Comparison of ENCODE assay signal across 8 mouse cellular contexts in the genomic region with DNA sequence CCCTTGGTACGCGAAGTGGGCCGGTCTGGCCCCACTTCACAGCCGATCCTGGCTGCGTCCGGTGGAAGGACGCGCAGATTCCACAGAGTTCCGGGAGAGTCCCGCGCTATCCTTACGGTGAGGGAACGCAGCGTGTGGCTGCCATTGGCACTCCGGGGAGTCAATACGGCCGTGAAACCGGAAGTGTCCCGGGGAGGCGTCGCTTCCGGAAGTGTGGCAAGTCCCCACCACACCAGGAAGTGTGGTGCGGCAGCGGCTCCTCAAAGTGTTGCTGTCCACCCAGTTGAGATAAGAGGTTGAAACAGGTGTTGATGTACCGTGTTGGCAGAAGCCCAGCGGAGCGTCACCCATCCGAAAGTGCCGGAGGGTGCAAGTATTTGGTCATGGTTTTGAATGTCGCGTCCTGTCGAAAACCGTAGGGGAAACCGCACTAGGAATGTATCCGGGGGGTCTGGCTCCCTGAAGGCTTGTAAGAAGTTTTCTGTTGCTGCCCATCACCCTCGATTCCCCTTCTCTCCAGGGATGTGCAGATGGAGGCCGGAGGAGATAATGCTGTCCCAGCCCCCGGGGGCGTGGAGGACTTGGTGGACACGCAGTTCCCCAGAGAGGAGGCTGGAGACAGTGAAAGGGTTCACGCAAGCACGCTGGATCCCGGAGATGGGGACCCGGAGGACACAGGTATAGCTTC. TPM values are rescaled to one million over a fixed set of nuclear protein-coding genes. Genes with fewer than 3 reads are reported as not detected.
DNase-seq lines count a peak whose midpoint lies in the region; ATAC-seq and TF ChIP-seq lines count a peak whose summit lies in the region.

No protein-coding gene starts in this region.

- peak overlapping the region; percentile 77 for H3K9ac ChIP-seq in kidney, embryonic 16.5 days (replicated peaks; ENCODE audit: low read length)
- peak overlapping the region; percentile 77 for H3K9ac ChIP-seq in embryonic facial prominence, embryonic 13.5 days
- peak overlapping the region; percentile 68 for H3K9ac ChIP-seq in intestine, embryonic 15.5 days

- H3K27ac ChIP-seq in kidney, embryonic 16.5 days (ENCODE audit: low read length), result peak overlapping the region; percentile 92
- peak overlapping the region; percentile 90 for H3K27ac ChIP-seq in embryonic facial prominence, embryonic 13.5 days
- H3K27ac ChIP-seq in intestine, embryonic 15.5 days, result peak overlapping the region; percentile 98

- H3K9me3 ChIP-seq in kidney, embryonic 16.5 days (ENCODE audit: low read length), result no peaks in the 10 kb centered on the region
- no peaks in the 10 kb centered on the region for H3K9me3 ChIP-seq in G1E (replicated peaks)
- no peaks in the 10 kb centered on the region for H3K9me3 ChIP-seq in embryonic facial prominence, embryonic 13.5 days
- no peaks in the 10 kb centered on the region for H3K9me3 ChIP-seq in intestine, embryonic 15.5 days

- DNase-seq in kidney, adult 11 months, result no peak
- peak; percentile 86 for DNase-seq in G1E (ENCODE audit: low spot score)
- no peak for DNase-seq in cerebellum, postnatal 10 days
- DNase-seq in layer of hippocampus, postnatal 14 days (ENCODE audit: low spot score in 2 of 2), result no peak

- peak overlapping the region; percentile 64 for H3K4me3 ChIP-seq in kidney, embryonic 16.5 days (ENCODE audit: low read length)
- H3K4me3 ChIP-seq in G1E (ENCODE audit: low read depth, low read length), result peak overlapping the region; percentile 86
- peak overlapping the region; percentile 67 for H3K4me3 ChIP-seq in embryonic facial prominence, embryonic 13.5 days
- H3K4me3 ChIP-seq in intestine, embryonic 15.5 days (replicated peaks), result peak overlapping the region; percentile 69

- H3K36me3 ChIP-seq in kidney, embryonic 16.5 days (ENCODE audit: insufficient read depth, low read length), result peaks cover 24% of the 10 kb centered on the region
- peaks cover 36% of the 10 kb centered on the region for H3K36me3 ChIP-seq in G1E (replicated peaks)
- H3K36me3 ChIP-seq in embryonic facial prominence, embryonic 13.5 days, result peaks cover 29% of the 10 kb centered on the region
- peaks cover 7% of the 10 kb centered on the region for H3K36me3 ChIP-seq in intestine, embryonic 15.5 days

- no peak for TF ChIP-seq CTCF in G1E (IDR thresholded peaks at IDR 0.05; ENCODE audit: low read depth, low read length)

- under 1% methylated on average over 44 of the region's 44 CpGs for WGBS in kidney, embryonic 16.5 days
- under 1% methylated on average over 44 of the region's 44 CpGs for WGBS in embryonic facial prominence, embryonic 13.5 days
- WGBS in intestine, embryonic 15.5 days, result 1% methylated on average over 44 of the region's 44 CpGs

- ATAC-seq in kidney, embryonic 16.5 days (ENCODE audit: low FRiP score, low TSS enrichment), result peak; percentile 81
- ATAC-seq in G1E (ENCODE audit: extremely low read depth, insufficient number of reproducible peaks, low FRiP score, poor library complexity, severe bottlenecking), result peak; percentile 48
- ATAC-seq in embryonic facial prominence, embryonic 13.5 days (ENCODE audit: insufficient number of reproducible peaks, insufficient read depth, low FRiP score, low TSS enrichment, low read depth), result peak; percentile 68
- peak; percentile 88 for ATAC-seq in intestine, embryonic 15.5 days
- peak; percentile 63 for ATAC-seq in megakaryocyte progenitor cell, adult 5-6 weeks (replicated peaks; ENCODE audit: poor library complexity)

- no peaks in the 10 kb centered on the region for H3K27me3 ChIP-seq in kidney, embryonic 16.5 days (ENCODE audit: insufficient read depth, low read length)
- H3K27me3 ChIP-seq in G1E (ENCODE audit: insufficient read depth, low read length), result no peaks in the 10 kb centered on the region
- H3K27me3 ChIP-seq in embryonic facial prominence, embryonic 13.5 days, result no peaks in the 10 kb centered on the region
- H3K27me3 ChIP-seq in intestine, embryonic 15.5 days (replicated peaks), result no peaks in the 10 kb centered on the region

- H3K4me1 ChIP-seq in kidney, embryonic 16.5 days (ENCODE audit: insufficient read depth, low read length), result peaks cover 15% of the 10 kb centered on the region
- peaks cover 34% of the 10 kb centered on the region for H3K4me1 ChIP-seq in G1E (ENCODE audit: insufficient read depth, low read depth, low read length)
- peaks cover 15% of the 10 kb centered on the region for H3K4me1 ChIP-seq in embryonic facial prominence, embryonic 13.5 days
- peaks cover 9% of the 10 kb centered on the region; the same call in 1 of the 2 replicates for H3K4me1 ChIP-seq in intestine, embryonic 15.5 days (replicated peaks)

- peak overlapping the region; percentile 95 for H3K4me2 ChIP-seq in kidney, embryonic 16.5 days (replicated peaks; ENCODE audit: low read depth, low read length)
- peak overlapping the region; percentile 98 for H3K4me2 ChIP-seq in embryonic facial prominence, embryonic 13.5 days
- H3K4me2 ChIP-seq in intestine, embryonic 15.5 days (replicated peaks), result peak overlapping the region; percentile 93

RNA-seq across cellular contexts. Expression of a gene that starts 0.3 kb away (rescaled TPM):
- 8.2 and 10.3 TPM in 2 replicates for polyA plus RNA-seq in kidney, embryonic 16.5 days (2015; fragmentation: Nextera tagmentation; extraction: Ambion mirVana)
- total RNA-seq in G1E (2014; fragmentation: Nextera tagmentation) (16.6 and 22.4 TPM in 2 replicates), G1E (2017) (15.7 and 16.3 TPM in 2 replicates)
- 14.7 and 15.7 TPM in 2 replicates for polyA plus RNA-seq in G1E (2012)
- 7.2 and 7.5 TPM in 2 replicates for polyA plus RNA-seq in embryonic facial prominence, embryonic 13.5 days (2015; fragmentation: Nextera tagmentation; extraction: Ambion mirVana)
- polyA plus RNA-seq in intestine, embryonic 15.5 days (2015; fragmentation: Nextera tagmentation; extraction: Ambion mirVana), result 6.0 TPM in 2 replicates
- 12.6 and 13.0 TPM in 2 replicates for total RNA-seq in megakaryocyte progenitor cell, adult 5-6 weeks (2015)
- total RNA-seq in megakaryocyte progenitor cell, adult 5-6 weeks (2017), result 15.6 and 15.8 TPM in 2 replicates
- 10 to 100 TPM; 21.1 to 24.0 TPM for total RNA-seq in layer of hippocampus, postnatal 14 days (2021)

RNA-seq across cellular contexts. Expression of a gene that starts 7.3 kb away (rescaled TPM):
- polyA plus RNA-seq in kidney, embryonic 16.5 days (2015; fragmentation: Nextera tagmentation; extraction: Ambion mirVana), result not detected in 2 replicates
- total RNA-seq in G1E (2014; fragmentation: Nextera tagmentation), result not detected in 2 replicates
- total RNA-seq in G1E (2017), result not detected in 2 replicates
- 0.12 TPM in 1 of 2 replicates, not detected in the other for polyA plus RNA-seq in G1E (2012)
- not detected in 2 replicates for polyA plus RNA-seq in embryonic facial prominence, embryonic 13.5 days (2015; fragmentation: Nextera tagmentation; extraction: Ambion mirVana)
- not detected in 2 replicates for polyA plus RNA-seq in intestine, embryonic 15.5 days (2015; fragmentation: Nextera tagmentation; extraction: Ambion mirVana)
- total RNA-seq in megakaryocyte progenitor cell, adult 5-6 weeks (2015), result not detected in 2 replicates
- not detected in 2 replicates for total RNA-seq in megakaryocyte progenitor cell, adult 5-6 weeks (2017)
- under 1 TPM; 0.74 to 0.92 TPM for total RNA-seq in layer of hippocampus, postnatal 14 days (2021)
